Comparison of ENCODE assay signal across 8 mouse cellular contexts in genomic region chr14:120911388-120911901, GRCm38 (mm10). TPM values are rescaled to one million over a fixed set of nuclear protein-coding genes. Genes with fewer than 3 reads are reported as not detected.
DNase-seq lines count a peak whose midpoint lies in the region; ATAC-seq and TF ChIP-seq lines count a peak whose summit lies in the region.

No protein-coding gene starts in this region.

- ATAC-seq in erythroblast, adult 5-6 weeks (replicated peaks; ENCODE audit: low FRiP score, poor library complexity, severe bottlenecking) = no peak
- ATAC-seq in forebrain, postnatal 0 days = peak; percentile 40
- peak; percentile 46 for ATAC-seq in hindbrain, postnatal 0 days
- peak; percentile 61 for ATAC-seq in midbrain, embryonic 16.5 days

- peaks cover 3% of the 10 kb centered on the region for H3K27me3 ChIP-seq in erythroblast, embryonic 14.5 days (ENCODE audit: control insufficient read depth)
- H3K27me3 ChIP-seq in forebrain, postnatal 0 days (ENCODE audit: insufficient read depth, low read length) = no peaks in the 10 kb centered on the region
- no peaks in the 10 kb centered on the region for H3K27me3 ChIP-seq in hindbrain, postnatal 0 days (ENCODE audit: insufficient read depth, low read length)
- H3K27me3 ChIP-seq in midbrain, embryonic 16.5 days (ENCODE audit: control insufficient read depth, insufficient read depth, low read depth, low read length) = no peaks in the 10 kb centered on the region

- no peaks in the 10 kb centered on the region for H3K9me3 ChIP-seq in erythroblast, embryonic 14.5 days (ENCODE audit: control insufficient read depth, low read length)
- no peaks in the 10 kb centered on the region for H3K9me3 ChIP-seq in forebrain, postnatal 0 days (ENCODE audit: low read length)
- H3K9me3 ChIP-seq in hindbrain, postnatal 0 days (ENCODE audit: low read length) = no peaks in the 10 kb centered on the region
- H3K9me3 ChIP-seq in midbrain, embryonic 16.5 days (replicated peaks; ENCODE audit: control insufficient read depth, low read length, poor library complexity, severe bottlenecking) = no peaks in the 10 kb centered on the region

- H3K4me1 ChIP-seq in erythroblast, embryonic 14.5 days (ENCODE audit: control insufficient read depth) = peaks cover 29% of the 10 kb centered on the region
- H3K4me1 ChIP-seq in forebrain, postnatal 0 days (ENCODE audit: insufficient read depth) = peaks cover 7% of the 10 kb centered on the region
- H3K4me1 ChIP-seq in hindbrain, postnatal 0 days (ENCODE audit: insufficient read depth, low read length) = no peaks in the 10 kb centered on the region; the same call in 1 of the 2 replicates
- H3K4me1 ChIP-seq in midbrain, embryonic 16.5 days (ENCODE audit: control insufficient read depth, insufficient read depth, low read length) = peaks cover 16% of the 10 kb centered on the region

- H3K9ac ChIP-seq in forebrain, postnatal 0 days = peak overlapping the region; percentile 86
- peak overlapping the region; percentile 83 for H3K9ac ChIP-seq in hindbrain, postnatal 0 days (replicated peaks; ENCODE audit: low read length)
- peak overlapping the region; percentile 95 for H3K9ac ChIP-seq in midbrain, embryonic 16.5 days (ENCODE audit: low read depth, low read length)

- peak overlapping the region; percentile 84 for H3K4me3 ChIP-seq in erythroblast, embryonic 14.5 days (replicated peaks)
- peak overlapping the region; percentile 75 for H3K4me3 ChIP-seq in forebrain, postnatal 0 days (ENCODE audit: low read depth, low read length)
- peak overlapping the region; percentile 65 for H3K4me3 ChIP-seq in hindbrain, postnatal 0 days (ENCODE audit: low read length)
- H3K4me3 ChIP-seq in midbrain, embryonic 16.5 days (ENCODE audit: low read depth, low read length) = peak overlapping the region; percentile 90

- peak overlapping the region; percentile 60 for H3K4me2 ChIP-seq in forebrain, postnatal 0 days (ENCODE audit: low read depth)
- peak overlapping the region; percentile 95 for H3K4me2 ChIP-seq in hindbrain, postnatal 0 days (ENCODE audit: low read depth, low read length)
- peak overlapping the region; percentile 92 for H3K4me2 ChIP-seq in midbrain, embryonic 16.5 days (ENCODE audit: low read length)

- peak; percentile 12; the same call in 1 of the 2 replicates for TF ChIP-seq CTCF in forebrain, postnatal 0 days (IDR thresholded peaks at IDR 0.05; ENCODE audit: low read depth)
- peak; percentile 20; the same call in 1 of the 2 replicates for TF ChIP-seq CTCF in hindbrain, postnatal 0 days (IDR thresholded peaks at IDR 0.05; ENCODE audit: low read depth)

- peak; percentile 40 for DNase-seq in cerebellum, adult 11 months
- DNase-seq in forebrain, postnatal 0 days = peak; percentile 64
- peak; percentile 72 for DNase-seq in hindbrain, postnatal 0 days (ENCODE audit: low spot score)
- peak; percentile 57 for DNase-seq in liver
- DNase-seq in spleen, postnatal 10 days (ENCODE audit: low spot score in 2 of 2) = peak; percentile 32 to 63

- peaks cover 9% of the 10 kb centered on the region for H3K36me3 ChIP-seq in erythroblast, embryonic 14.5 days (ENCODE audit: control insufficient read depth)
- H3K36me3 ChIP-seq in forebrain, postnatal 0 days (ENCODE audit: insufficient read depth) = no peaks in the 10 kb centered on the region
- H3K36me3 ChIP-seq in hindbrain, postnatal 0 days (ENCODE audit: insufficient read depth, low read length) = no peaks in the 10 kb centered on the region
- no peaks in the 10 kb centered on the region for H3K36me3 ChIP-seq in midbrain, embryonic 16.5 days (ENCODE audit: control insufficient read depth, insufficient read depth, low read length)

- H3K27ac ChIP-seq in forebrain, postnatal 0 days (ENCODE audit: low read depth, low read length) = peak overlapping the region; percentile 88
- peak overlapping the region; percentile 84 for H3K27ac ChIP-seq in hindbrain, postnatal 0 days
- peak overlapping the region; percentile 89 for H3K27ac ChIP-seq in midbrain, embryonic 16.5 days (ENCODE audit: low read length)

- under 1% methylated on average over 59 of the region's 63 CpGs for WGBS in forebrain, postnatal 0 days
- WGBS in hindbrain, postnatal 0 days = under 1% methylated on average over 30 of the region's 63 CpGs
- WGBS in midbrain, embryonic 16.5 days = under 1% methylated on average over 17 of the region's 63 CpGs

RNA-seq across cellular contexts. Expression of gene Ipo5, which starts 0.4 kb away (rescaled TPM):
- 0.42 and 0.47 TPM in 2 replicates for polyA plus RNA-seq in erythroblast, embryonic 14.5 days (2012)
- total RNA-seq in erythroblast, adult 5-6 weeks (2015; ENCODE audit: low replicate concordance) = 27.8 and 31.3 TPM in 2 replicates
- total RNA-seq in erythroblast, adult 5-6 weeks (2017; ENCODE audit: low replicate concordance) = 28.0 and 41.3 TPM in 2 replicates
- 102 and 106 TPM in 2 replicates for total RNA-seq in forebrain, postnatal 0 days (2014; rRNA removed)
- polyA plus RNA-seq in forebrain, postnatal 0 days (2015; fragmentation: Nextera tagmentation; extraction: Ambion mirVana) = 56.2 and 58.1 TPM in 2 replicates
- total RNA-seq in hindbrain, postnatal 0 days (2014; rRNA removed) = 73.9 and 74.2 TPM in 2 replicates
- polyA plus RNA-seq in hindbrain, postnatal 0 days (2015; fragmentation: Nextera tagmentation; extraction: Ambion mirVana) = 44.4 and 45.4 TPM in 2 replicates
- 54.9 and 61.5 TPM in 2 replicates for polyA plus RNA-seq in midbrain, embryonic 16.5 days (2015; fragmentation: Nextera tagmentation; extraction: Ambion mirVana)

Comparison
In these comparisons a context has a peak if more than half of its experiments do, and no peak if none do; other contexts are left out.
1. RNA of gene Ipo5, which starts 0.4 kb away (polyA plus RNA-seq): 56.2 to 58.1 TPM in forebrain, postnatal 0 days, 54.9 to 61.5 TPM in midbrain, embryonic 16.5 days and 44.4 to 45.4 TPM in hindbrain, postnatal 0 days; 0.42 to 0.47 TPM in erythroblast, embryonic 14.5 days; every median in the first group is over 10 times any median in the second.
2. Peak in every context shown above with its lines, with median percentiles within 50 percentile points of each other: H3K4me3 ChIP-seq, DNase-seq, H3K27ac ChIP-seq, H3K4me2 ChIP-seq and H3K9ac ChIP-seq.